Mouse (Mus musculus) A20 (cell line): ENCODE measurements around the gene Gm28051.

Source experiments
- DNase-seq: peaks from one replicate; pipeline ENCODE4 v3.0.0-alpha.2; 2011; ENCODE audit warnings: low read depth, low spot score

Gm28051 gene

DNA sequence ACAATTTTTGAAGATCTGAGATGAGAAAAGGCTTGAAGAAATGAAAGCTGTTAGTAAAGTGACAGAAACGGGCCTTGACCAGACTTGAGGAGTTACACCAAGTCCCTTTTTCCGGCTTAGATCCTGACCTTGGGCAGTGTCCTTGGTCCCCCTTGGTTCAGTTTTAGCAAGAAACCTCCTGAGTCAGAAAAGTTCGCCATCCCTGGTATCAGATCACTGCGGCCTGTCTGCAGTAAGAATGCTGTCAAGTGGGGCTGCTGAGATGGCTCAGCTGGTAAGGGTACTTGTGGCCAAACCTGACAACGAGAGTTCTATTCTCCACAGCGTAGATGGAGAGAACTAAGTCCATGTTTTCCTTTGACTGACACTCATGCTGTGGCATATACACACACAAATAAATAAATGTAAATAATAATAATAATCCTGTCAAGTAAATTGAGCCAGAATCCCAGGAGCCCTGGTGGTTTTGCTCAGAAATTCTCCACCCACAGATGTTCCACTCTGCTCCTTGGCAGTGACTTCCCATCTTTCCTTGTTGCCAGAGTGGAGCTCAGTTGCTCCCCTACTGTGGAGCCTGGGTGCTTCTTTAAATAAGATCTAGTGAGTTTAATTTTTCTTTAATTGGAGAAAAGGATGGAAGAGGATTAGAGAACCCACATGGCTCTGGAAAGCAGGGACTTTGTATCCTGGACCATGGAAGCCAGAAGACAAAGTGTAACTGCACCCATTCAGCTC lies 51.5 kb downstream of the Gm28051 start:
- DNase-seq, result no peak

DNA sequence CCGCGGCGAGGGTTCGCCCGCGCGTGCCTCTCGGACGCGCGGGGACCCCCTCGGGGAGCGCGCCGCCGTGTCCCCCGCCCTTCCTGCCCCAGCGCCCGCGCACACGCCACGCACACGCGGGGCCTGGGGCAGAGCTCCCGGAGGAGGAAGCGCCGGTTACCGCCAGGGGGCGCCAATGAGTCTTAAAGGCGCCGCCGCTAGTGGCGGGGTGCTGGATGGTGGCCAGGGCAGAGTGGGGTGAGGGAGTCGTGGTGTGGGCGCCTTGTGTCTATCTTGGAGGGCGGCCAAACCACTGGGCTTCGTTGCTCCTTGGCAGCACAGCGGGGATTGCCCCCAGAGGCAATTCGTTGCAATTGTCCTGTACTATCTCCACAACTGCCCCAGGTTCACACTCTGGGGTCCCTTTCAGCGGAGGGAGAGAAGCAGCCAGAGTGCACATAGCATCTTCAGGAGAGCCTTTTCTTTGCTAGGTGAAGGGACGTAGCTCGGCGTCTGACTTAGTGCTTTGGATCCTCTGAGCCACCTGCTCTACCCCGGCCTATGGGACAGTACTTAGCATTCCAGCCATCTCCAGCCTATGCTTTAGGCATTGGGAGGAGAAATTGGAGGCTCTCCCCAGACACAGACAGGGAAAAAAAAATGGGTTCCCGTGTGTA lies 52.2 kb downstream of the Gm28051 start:
- peak; percentile 85 for DNase-seq

DNA sequence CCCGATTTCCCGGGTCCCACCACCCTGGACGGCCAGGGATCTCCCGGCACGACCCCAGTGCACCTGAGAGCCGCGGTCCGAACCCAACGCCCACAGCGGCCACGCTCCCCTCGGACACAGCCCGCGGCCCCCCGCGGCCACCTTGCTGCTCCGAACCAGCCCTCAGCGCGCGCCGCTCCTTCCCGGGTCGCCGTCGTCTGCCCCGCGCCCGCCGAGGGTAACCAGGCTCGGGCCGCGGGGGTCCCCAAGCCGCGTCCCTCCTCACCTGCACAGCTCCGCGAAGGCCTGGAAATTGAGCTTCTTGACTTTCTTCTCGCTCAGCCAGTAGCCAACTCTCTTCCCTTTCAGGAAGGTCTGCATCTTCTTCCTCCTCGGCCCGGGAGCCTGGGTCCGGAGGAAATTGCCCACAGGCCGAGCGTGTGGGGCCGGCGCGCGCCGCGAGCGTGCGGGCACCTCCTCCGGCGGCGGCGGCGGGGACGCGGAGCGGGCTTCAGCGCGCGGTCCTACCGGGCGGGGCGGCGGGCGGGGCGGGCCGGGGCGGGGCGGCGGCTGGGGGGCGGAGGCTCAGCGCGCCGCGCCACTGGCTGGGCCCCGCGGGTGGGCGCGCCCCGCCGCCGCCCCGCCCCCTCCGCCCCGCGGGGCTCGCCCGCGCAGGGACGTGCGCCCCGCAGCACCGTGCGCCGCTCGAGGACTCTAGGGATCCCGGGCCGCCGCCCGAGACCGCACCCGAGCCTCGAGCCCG lies 52.9 kb downstream of the Gm28051 start, which contains the start of gene Itpk1:
Gene Itpk1 (minus strand): TSS at position 474 of the 742 bp plus-strand sequence.
- peak; percentile 74 for DNase-seq

DNA sequence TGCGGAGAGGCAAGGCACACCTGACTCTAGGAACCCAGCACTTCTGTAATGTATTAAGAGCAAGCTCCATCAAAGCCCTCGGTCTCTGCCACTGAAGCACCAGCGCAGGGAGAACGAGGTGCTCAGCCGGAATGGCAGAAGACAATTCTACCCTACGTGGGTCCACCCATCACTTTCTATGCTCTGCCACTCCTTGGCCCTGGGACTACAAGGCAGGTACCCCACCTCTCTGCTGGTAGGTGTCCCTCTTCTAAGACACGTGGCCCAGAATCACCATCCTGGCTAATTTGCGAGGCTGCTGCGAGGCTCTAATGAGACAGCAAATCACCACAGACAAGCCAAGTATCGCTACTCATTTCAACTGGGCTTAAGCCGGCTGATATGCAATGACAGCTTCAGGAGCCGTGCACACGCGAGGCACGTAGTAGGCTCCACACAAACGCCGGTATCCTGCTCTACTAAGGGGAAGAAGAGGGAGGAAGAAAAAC lies 53.6 kb downstream of the Gm28051 start:
- no peak for DNase-seq

DNA sequence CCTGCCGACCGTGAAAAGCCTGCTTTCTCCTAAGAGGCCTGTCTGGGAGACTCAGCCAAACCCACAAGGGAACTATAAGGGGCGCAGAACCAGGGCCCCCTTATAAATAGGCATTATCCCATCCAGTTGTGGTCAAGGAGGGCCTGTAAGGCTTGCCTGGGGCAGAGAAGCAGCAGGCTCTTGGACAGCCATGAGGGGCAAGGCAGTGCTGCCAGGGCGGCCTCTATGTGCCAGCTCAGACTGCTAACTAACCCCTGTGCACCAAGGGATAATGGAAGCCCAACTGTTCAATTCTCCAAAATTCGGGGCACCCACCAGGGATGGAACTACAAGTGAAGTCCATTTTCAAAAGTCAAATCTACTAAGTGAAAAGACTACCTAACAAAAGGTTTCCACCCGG lies 54.1 kb downstream of the Gm28051 start:
- no peak for DNase-seq

DNA sequence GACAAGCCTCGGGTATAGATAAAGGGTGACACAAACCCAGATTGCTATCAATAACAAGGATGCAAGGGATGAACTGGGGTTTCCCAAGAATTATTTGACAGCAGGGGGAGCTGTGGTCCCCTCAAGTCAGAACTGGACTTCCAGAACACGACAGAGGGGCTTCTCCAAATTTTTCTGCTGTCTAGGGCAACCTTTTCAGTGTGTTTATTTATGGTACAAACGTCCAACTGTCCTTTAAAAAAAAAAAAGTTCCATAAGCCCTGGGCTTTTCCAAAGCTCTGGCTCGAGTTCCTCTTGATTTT lies 54.5 kb downstream of the Gm28051 start:
- no peak for DNase-seq

DNA sequence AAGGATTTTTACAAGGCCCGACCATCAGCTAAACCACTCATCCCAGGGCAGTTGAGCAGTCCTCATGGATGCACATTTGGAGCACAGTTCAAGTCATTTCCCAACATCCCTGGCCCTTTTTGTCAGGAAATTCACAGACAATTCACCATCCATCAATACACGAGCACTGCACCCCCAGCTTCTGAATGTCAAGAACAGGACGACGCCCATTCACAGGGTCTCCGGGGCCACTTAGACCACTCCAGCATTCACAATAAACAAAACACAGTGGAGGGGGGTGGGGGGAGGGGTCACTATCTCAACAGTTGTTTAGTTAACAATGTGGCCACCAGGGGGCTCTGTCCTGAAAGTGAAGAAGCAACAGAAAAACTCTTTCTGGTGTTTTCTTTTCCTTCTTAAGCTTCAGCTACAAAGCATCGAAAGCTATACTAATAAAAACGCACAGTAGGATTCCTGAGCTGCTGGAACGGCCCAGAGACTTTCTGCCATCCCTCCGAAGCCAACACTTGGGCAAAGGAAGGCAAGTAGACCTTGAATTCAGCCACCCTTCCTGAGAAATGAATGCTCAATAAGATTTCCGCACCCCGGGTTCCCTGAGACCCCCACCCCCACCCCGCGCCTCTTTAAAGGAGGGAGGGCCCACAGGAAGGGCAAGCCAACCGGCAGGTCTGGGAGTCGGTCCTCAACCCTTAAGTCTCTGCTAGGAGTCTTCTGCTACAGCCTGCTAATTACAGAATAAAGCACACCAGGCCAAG lies 55.0 kb downstream of the Gm28051 start:
- DNase-seq, result peak; percentile 78

DNA sequence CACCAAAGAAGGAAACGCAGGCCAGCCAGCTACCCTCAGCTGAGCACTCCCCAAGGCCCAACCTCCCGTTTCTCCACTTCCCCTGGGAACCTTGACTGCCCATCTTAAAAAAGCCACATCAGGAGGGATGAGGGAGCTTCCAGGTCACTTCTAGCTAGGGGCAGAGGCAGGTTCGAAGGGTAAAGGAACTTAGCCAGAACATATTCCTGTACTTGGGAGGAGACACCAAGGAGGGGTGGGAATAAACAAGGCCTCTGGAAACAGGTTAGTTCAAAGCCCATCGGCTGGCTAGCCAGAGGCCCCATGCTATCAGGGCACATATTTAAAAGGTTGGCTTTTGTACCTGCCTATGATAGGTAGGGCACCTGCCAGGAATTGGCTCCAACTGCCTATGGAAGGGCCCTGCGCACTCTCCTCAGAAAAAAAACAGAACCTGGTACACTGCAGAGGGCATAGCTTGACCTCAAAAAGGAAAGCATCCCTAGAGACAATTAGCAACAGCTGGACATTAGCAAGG lies 55.8 kb downstream of the Gm28051 start:
- DNase-seq, result no peak

DNA sequence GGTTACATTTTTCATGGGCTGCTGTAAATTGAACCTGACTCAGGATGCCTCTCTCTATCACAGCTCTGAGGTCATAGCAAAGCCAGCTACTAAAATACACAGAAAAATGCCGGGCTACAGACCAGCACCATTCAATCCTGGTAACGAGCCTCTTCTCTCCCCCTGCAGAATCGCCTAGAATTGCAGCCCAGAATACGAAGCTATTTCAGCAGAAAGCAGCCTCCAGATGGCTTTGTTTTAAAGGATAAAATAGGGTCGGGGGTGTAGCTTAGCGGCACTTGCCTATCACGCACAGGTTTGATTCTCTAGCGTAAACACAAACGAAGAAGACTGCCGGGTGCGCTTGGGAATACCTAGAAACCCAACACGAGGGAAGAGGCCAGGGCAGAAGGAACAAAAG lies 57.1 kb downstream of the Gm28051 start:
- no peak for DNase-seq

DNA sequence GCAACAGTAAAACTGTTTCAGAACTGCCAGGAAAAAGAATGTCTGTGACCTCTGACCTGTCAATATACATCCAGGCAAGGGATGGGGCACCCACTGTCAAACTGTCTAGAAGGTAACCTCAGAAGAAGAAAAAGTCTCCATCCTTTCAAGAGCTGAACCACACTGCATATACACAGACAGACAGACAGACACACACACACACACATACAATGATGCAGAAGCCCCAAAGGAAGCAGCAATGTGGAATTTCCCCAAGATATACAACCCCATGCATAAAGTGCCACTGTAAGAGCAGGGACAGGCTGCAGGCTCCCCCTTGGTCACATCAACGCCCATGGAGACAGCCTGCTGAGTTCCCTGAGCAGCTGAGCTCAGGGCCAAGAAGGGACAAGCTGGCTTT lies 58.4 kb downstream of the Gm28051 start:
- no peak for DNase-seq

DNA sequence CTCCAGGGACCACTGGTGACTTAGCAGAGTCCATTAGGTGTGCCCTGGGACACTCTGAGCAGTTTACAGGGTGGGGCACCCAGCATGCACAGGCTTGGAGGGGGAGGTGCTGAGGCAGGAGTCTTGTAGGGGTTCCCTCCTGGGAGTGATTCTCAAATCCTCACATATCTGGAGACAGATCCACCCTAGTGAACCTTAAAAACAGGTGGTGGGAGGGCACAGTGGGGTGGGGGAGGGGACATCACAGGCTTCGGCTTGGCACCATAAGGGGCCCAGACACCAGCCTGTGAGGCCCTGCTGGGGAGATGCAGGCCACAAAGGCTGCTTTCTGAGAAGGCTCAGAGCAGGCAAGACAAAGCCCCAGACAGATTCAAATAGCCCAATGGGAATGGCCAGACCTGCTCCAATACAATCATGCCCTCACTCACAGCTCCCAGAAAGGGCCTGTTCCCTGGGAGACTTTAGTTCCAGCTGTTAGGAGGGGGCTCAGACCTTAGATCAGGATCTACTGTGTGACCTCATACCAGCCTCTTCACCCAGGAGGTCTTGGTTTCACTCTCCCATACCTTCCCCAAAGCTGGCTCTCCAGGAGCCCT lies 59.4 kb downstream of the Gm28051 start:
- DNase-seq, result no peak

DNA sequence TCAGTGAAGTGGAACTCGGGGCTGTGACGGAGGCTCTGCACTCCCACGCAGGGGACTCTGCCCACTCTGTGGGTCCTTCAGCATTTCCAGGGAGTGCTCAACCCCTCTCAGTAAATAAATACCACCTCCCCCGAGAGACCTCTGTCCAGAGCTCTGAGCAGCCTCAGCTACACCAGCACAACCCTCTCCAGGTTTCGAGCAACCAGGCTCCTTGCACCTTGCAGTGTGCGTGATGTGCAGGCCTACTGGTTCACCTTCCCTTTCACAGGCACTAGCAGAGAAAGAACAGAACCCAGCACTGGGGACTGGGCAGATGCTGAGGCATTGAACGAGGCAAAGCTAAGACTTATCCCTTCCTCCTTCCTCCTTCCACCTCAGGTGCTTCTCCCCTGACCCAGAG lies 60.2 kb downstream of the Gm28051 start:
- no peak for DNase-seq

DNA sequence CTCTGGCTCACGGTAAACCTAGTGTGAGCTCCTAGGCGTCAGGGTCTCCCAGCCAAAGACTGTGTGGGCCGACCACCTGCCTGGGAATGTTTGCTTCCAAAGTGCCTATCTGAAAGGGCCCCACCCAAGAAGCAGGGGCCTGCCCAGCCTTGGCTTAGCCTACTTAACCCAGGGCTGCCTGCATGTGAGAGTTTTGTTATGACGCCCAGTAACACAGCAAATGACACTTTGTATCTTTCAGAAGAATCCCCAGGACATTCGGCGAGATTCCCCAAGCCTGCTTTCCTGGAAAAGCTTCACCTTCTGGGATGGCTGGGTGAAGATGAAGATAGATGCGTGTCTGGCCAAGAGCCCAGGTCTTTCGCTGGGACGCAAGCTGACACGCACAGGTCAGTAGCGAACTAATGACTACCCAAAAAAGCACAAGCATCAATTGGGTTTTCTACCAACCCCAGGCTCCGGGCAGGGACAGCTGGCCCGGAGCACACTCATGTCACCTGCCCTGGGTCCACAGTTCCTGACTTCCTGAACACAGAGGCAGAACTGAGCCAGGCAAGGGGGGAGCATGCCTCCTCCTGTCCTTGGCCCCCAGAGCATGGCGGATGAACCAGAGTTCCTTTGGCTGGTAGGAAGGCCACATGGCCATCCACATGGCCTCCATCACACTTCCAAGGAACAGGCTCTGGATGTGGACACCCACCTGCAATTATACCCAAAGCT lies 60.8 kb downstream of the Gm28051 start:
- no peak for DNase-seq

DNA sequence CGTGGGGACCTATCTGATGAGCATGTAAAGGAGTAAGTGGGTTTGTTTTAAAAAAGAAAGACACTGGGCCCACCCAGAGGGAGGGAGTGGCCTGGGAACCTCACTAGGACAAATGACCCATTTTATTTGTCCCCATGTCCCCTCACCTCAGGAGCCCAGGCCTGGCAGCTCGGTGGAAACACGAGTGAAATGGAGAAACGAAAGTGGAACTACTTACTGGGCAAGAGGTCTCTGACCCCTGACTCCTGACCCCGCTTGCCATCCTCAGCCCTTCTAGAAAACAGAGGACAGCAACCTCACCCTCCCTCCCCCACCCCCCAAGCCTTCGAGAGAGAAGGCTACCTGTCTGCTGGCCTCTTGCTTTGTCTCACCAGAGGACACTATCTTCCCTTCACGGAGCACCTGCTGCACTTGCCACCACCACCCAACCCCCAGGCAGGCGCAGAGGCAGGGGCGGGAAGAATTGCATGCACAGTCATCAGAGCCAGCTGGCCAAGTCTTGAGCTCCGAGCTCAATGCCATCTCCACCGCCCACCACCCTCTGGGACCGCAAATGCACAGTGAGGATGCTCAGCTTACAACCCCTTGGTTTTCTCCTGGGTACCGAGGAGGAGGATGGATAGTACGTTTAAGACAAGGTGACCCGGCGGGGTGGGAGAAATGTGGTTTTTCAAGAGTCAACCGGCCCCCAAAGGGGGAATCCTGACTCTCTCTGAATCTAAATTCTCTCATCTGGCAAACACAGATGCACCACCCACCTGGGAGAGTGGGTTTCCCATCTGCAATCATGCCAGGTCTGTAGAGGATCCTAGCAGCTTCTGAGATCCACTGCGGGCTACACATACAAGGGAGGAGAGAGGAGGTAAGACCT lies 62.0 kb downstream of the Gm28051 start:
- no peak for DNase-seq

DNA sequence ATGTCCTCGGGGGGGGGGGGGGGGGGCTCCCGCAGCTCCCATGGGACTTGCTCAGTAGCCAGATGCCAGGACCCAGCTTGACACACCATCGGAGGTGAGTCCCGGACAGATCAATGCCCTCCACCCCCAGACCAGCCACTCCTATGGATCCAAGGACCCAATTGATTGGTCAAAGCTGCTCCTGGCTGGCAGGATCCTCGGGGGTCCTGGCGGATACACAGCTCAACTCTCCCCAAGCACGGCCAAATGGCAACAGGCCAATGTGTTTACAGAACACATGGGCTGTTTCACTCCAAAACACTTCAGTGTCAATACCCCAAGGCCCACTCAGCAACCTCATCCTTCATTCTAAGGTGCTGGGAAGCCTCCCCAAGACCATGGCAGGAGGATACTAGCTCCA lies 65.8 kb downstream of the Gm28051 start:
- DNase-seq, result no peak

DNA sequence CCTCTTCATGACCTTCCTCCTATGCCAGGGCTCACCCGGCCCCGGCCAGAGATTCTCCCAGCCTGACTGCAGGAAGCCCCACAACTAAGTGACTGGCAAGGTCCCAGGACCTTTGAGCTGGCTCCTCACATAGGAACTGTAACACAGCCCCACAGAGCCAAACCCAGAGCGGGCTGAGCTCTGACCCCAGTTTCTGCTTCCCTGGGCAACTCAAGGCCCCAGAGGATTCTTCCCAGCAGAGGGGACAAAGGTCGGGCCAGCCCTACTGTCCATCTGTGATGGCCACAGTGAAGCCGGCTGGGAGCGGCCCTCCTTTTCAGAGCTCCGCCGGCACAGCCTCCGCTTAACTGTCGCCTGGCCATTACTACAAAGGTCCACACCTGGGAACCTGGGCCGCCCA lies 66.4 kb downstream of the Gm28051 start:
- no peak for DNase-seq

DNA sequence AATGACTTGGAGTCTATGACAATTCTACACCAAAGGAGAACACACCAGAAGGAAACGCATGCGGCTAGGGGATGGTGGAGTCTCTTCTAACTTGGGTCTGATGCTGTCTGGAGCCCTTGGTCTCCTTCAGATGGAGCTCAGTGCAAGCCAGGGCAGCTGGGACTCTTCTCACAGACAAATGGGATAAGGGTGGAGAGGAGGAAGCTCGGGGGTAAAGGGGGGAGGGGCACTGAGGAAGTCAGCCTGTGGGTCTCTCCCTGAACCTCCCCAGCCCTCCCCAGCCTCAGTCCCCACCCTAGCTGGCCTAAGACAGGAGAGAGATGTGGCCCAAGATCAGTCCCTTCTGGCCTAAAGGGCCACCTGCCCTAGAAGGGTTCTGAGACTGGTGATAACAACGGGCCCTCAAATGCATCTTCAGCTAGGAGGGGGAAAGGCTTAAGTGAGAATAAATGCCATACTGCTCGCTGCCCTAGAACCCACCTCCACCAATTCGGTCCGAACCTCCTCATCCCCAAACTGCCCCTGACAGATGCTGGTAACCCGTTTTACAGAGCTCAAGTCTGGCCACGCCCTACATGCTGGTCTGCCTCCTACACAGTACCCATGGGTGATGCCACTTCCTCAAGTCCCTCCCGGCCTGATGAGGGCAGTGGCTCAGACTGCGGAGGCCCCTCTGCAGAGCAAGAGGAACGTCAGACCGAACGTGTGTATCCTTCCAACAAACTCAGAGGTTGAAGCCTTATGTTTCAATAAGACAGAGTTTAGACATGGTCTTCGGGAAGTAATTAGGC lies 67.6 kb downstream of the Gm28051 start:
- peak; percentile 50 for DNase-seq

DNA sequence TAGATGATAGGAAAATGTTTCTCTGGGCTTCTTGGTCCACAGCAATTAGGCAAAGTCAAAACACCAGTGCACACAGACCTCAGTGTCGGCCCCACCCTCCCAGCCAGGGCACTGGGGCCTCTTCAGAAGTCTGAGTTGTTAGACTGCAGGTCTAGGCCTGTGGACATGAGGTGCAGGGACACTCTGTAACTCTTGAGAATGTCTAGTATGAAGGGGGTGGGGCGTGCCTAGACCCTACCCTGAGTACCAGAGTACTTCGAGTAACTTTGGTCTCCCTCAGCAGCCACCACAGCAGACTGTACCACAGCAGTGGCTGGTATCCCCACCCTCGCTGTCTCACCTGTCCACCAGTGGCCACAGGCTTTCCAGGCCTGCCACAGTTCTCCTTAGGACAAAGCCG lies 71.2 kb downstream of the Gm28051 start:
- DNase-seq, result no peak

DNA sequence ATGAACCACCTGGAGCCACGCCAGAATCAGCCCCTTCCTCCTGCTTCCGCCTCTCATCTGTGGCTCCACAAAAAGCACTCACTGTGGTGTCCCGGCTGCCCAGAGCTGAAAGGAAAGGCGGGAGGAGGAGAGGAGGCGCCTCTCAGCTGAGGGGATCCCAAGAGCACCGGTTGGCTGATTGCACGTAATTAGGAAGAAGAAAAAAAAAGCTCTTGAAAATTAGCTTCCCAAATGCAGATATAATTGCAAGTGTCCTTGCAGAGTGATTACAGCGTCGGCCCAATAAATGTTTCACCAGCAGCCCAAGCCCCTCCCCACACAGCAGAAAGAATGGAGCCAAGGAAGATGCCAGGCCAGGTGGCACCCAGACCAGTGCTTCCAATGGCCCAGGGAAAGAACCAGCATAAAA lies 72.0 kb downstream of the Gm28051 start:
- no peak for DNase-seq
